Comparison of ENCODE assay signal across 23 mouse cellular contexts in the genomic region with DNA sequence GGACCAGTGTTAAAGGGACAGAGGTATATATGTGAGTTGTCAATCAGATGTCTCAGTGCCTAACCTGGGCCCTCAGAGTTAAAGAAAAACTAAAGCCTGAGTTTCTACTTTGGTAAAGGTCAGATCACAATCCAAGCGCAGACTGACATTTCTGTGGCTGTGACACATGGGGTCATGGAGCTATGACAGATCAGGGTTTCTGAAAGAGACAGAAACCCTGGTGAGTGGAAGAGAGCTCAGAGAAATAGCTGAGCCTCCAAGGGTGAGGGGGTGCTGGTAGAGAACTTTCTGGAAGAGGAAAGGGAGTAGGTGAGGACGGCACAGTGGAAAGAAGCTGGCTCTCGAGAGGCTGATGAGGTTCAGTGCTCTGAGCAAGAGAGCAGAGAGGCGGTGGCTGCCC. TPM values are rescaled to one million over a fixed set of nuclear protein-coding genes. Genes with fewer than 3 reads are reported as not detected.
DNase-seq lines count a peak whose midpoint lies in the region; ATAC-seq lines count a peak whose summit lies in the region.
"Had no signal": no experiment of that assay in that cellular context is flagged by ENCODE, and none has a peak within 500 bp of the region (broad histone marks: within the 10 kb centered on the region; RNA-seq: fewer than 3 reads in every experiment).

No protein-coding gene starts in this region.

- no peaks in the 10 kb centered on the region for H3K27me3 ChIP-seq in neural tube, embryonic 11.5 days (ENCODE audit: control insufficient read depth, insufficient read depth, low read length)
- H3K27me3 ChIP-seq: CH12.LX; embryonic facial prominence, embryonic 12.5 days; forebrain, embryonic 15.5 days; Patski had no signal

- peaks cover 16% of the 10 kb centered on the region for H3K4me1 ChIP-seq in neural tube, embryonic 11.5 days (ENCODE audit: control insufficient read depth, insufficient read depth, low read length)

- no peaks in the 10 kb centered on the region for H3K9me3 ChIP-seq in neural tube, embryonic 11.5 days (ENCODE audit: control insufficient read depth, low read length)
- H3K9me3 ChIP-seq: embryonic facial prominence, embryonic 10.5 days; embryonic facial prominence, embryonic 12.5 days; forebrain, embryonic 13.5 days; forebrain, embryonic 15.5 days; G1E had no signal

- 87% methylated on average over 4 of the region's 4 CpGs for WGBS in neural tube, embryonic 11.5 days

- no peak overlapping the region for H3K4me2 ChIP-seq in neural tube, embryonic 11.5 days (ENCODE audit: low read depth)
- H3K4me2 ChIP-seq: embryonic facial prominence, embryonic 12.5 days; forebrain, embryonic 13.5 days; forebrain, embryonic 15.5 days had no signal

- no peak overlapping the region for H3K27ac ChIP-seq in neural tube, embryonic 11.5 days (ENCODE audit: low read depth, low read length)
- H3K27ac ChIP-seq: embryonic facial prominence, embryonic 10.5 days; embryonic facial prominence, embryonic 12.5 days; forebrain, embryonic 13.5 days; forebrain, embryonic 15.5 days had no signal

- peak; percentile 68 for DNase-seq in adrenal gland, adult 2 months
- no peak for DNase-seq in adrenal gland, postnatal 14 days
- DNase-seq in cerebellum, adult 9-11 months, result peak; percentile 7
- no peak for DNase-seq in cerebellum, postnatal 10 days
- no peak for DNase-seq in neural tube, embryonic 11.5 days (ENCODE audit: low spot score)
- no peak for DNase-seq in neural tube, embryonic 10.5 days (ENCODE audit: extremely low spot score, low spot score)
- DNase-seq: adrenal gland, postnatal 10 days; cerebellum, adult 11-12 months; cerebellum, adult 2 months; cerebellum, adult 9-10 months; cerebellum, postnatal 25 days; forebrain, postnatal 0 days had no signal

- peak overlapping the region; percentile 22; the same call in 1 of the 2 replicates for H3K9ac ChIP-seq in neural tube, embryonic 11.5 days (ENCODE audit: low read length)
- H3K9ac ChIP-seq: embryonic facial prominence, embryonic 12.5 days; forebrain, embryonic 13.5 days; forebrain, embryonic 15.5 days; forebrain, postnatal 0 days had no signal

- no peak for ATAC-seq in neural tube, embryonic 11.5 days (ENCODE audit: insufficient read depth, low FRiP score, low TSS enrichment)
- no peak for ATAC-seq in CD4-positive, CD25-positive, alpha-beta regulatory T cell, adult 4 months
- ATAC-seq: activated CD4-positive, CD25-positive, alpha-beta regulatory T cell, adult 4 months; forebrain, embryonic 13.5 days; forebrain, embryonic 15.5 days; forebrain, postnatal 0 days; Patski had no signal

- H3K4me3 ChIP-seq in neural tube, embryonic 11.5 days (ENCODE audit: low read depth, low read length), result no peak overlapping the region
- H3K4me3 ChIP-seq: embryonic facial prominence, embryonic 10.5 days; embryonic facial prominence, embryonic 12.5 days; forebrain, embryonic 13.5 days; forebrain, embryonic 15.5 days had no signal

- H3K36me3 ChIP-seq in neural tube, embryonic 11.5 days (ENCODE audit: control insufficient read depth, insufficient read depth, low read length), result no peaks in the 10 kb centered on the region
- H3K36me3 ChIP-seq: embryonic facial prominence, embryonic 10.5 days; embryonic facial prominence, embryonic 12.5 days; forebrain, embryonic 15.5 days; G1E had no signal

RNA-seq across cellular contexts. Expression of a gene that starts 6.9 kb away (rescaled TPM):
- total RNA-seq in adrenal gland, adult 2 months (2021), result 1 to 10 TPM; 3.0 to 5.8 TPM
- polyA plus RNA-seq in adrenal gland, adult 2 months (2012; rRNA removed), result 5.1 and 5.8 TPM in 2 replicates
- total RNA-seq in adrenal gland, postnatal 14 days (2021), result 4.9 and 8.5 TPM in 2 replicates
- polyA plus RNA-seq in neural tube, embryonic 11.5 days (2014; fragmentation: Nextera tagmentation; extraction: Ambion mirVana), result 2.9 and 5.6 TPM in 2 replicates
- polyA plus RNA-seq in CD4-positive, CD25-positive, alpha-beta regulatory T cell, adult 4 months (2017; shearing (Covaris generic)), result under 1 TPM; 0.32 to 0.40 TPM
- total RNA-seq: G1E had no signal
- polyA plus RNA-seq: activated CD4-positive, CD25-positive, alpha-beta regulatory T cell, adult 4 months; G1E had no signal

RNA-seq across cellular contexts. Expression of a gene that starts 19.4 kb away (rescaled TPM):
- total RNA-seq in adrenal gland, adult 2 months (2021), result 10 to 100 TPM; 13.5 to 20.6 TPM
- 42.9 and 56.4 TPM in 2 replicates for polyA plus RNA-seq in adrenal gland, adult 2 months (2012; rRNA removed)
- total RNA-seq in adrenal gland, postnatal 14 days (2021), result 33.0 and 35.4 TPM in 2 replicates
- 5.7 and 7.5 TPM in 2 replicates for polyA plus RNA-seq in neural tube, embryonic 11.5 days (2014; fragmentation: Nextera tagmentation; extraction: Ambion mirVana)
- under 1 TPM in 1 of 2 experiments, not detected in 1; 0.20 TPM for polyA plus RNA-seq in CD4-positive, CD25-positive, alpha-beta regulatory T cell, adult 4 months (2017; shearing (Covaris generic))
- polyA plus RNA-seq: C2C12 had no signal

RNA-seq across cellular contexts. Expression of a gene that starts 19.5 kb away (rescaled TPM):
- total RNA-seq in adrenal gland, adult 2 months (2021), result under 1 TPM in 1 of 2 experiments, not detected in 1; 0.09 TPM
- polyA plus RNA-seq in adrenal gland, adult 2 months (2012; rRNA removed), result not detected in 2 replicates
- 0.11 TPM in 1 of 2 replicates, not detected in the other for total RNA-seq in adrenal gland, postnatal 14 days (2021)
- 0.08 and 0.11 TPM in 2 replicates for polyA plus RNA-seq in neural tube, embryonic 11.5 days (2014; fragmentation: Nextera tagmentation; extraction: Ambion mirVana)
- polyA plus RNA-seq in CD4-positive, CD25-positive, alpha-beta regulatory T cell, adult 4 months (2017; shearing (Covaris generic)), result not detected
- total RNA-seq: adrenal gland, postnatal 10 days; CH12.LX; forebrain, postnatal 0 days had no signal
- polyA plus RNA-seq: activated CD4-positive, CD25-positive, alpha-beta regulatory T cell, adult 4 months; forebrain, embryonic 11.5 days; forebrain, embryonic 13.5 days; G1E had no signal

RNA-seq across cellular contexts. Expression of a gene that starts 25.1 kb away (rescaled TPM):
- total RNA-seq in adrenal gland, adult 2 months (2021), result under 1 TPM; 0.28 to 0.29 TPM
- polyA plus RNA-seq in adrenal gland, adult 2 months (2012; rRNA removed), result 0.65 and 0.89 TPM in 2 replicates
- total RNA-seq in adrenal gland, postnatal 14 days (2021), result 0.56 and 0.82 TPM in 2 replicates
- not detected in 2 replicates for polyA plus RNA-seq in neural tube, embryonic 11.5 days (2014; fragmentation: Nextera tagmentation; extraction: Ambion mirVana)
- not detected for polyA plus RNA-seq in CD4-positive, CD25-positive, alpha-beta regulatory T cell, adult 4 months (2017; shearing (Covaris generic))
- polyA plus RNA-seq: activated CD4-positive, CD25-positive, alpha-beta regulatory T cell, adult 4 months; C2C12; forebrain, embryonic 11.5 days; forebrain, embryonic 15.5 days; forebrain, postnatal 0 days had no signal

RNA-seq across cellular contexts. Expression of a gene that starts 29.6 kb away (rescaled TPM):
- total RNA-seq in adrenal gland, adult 2 months (2021), result not detected
- polyA plus RNA-seq in adrenal gland, adult 2 months (2012; rRNA removed), result not detected in 2 replicates
- 0.11 TPM in 1 of 2 replicates, not detected in the other for total RNA-seq in adrenal gland, postnatal 14 days (2021)
- polyA plus RNA-seq in neural tube, embryonic 11.5 days (2014; fragmentation: Nextera tagmentation; extraction: Ambion mirVana), result not detected in 2 replicates
- not detected for polyA plus RNA-seq in CD4-positive, CD25-positive, alpha-beta regulatory T cell, adult 4 months (2017; shearing (Covaris generic))
- polyA plus RNA-seq: activated CD4-positive, CD25-positive, alpha-beta regulatory T cell, adult 4 months; forebrain, embryonic 11.5 days; forebrain, embryonic 13.5 days; forebrain, embryonic 15.5 days; forebrain, postnatal 0 days; G1E had no signal

Comparison
In these comparisons a context has a peak if more than half of its experiments do, and no peak if none do; other contexts are left out.
1. DNase-seq: peak in adrenal gland, adult 2 months (single experiment) and cerebellum, adult 9-11 months (single experiment); none in adrenal gland, postnatal 14 days (single experiment), cerebellum, postnatal 10 days (0 of 2), neural tube, embryonic 11.5 days (single experiment) and neural tube, embryonic 10.5 days (single experiment).